Mouse (Mus musculus) retina, postnatal 1 day (tissue): ENCODE measurements around the gene Vstm4.

Experiments
- DNase-seq: peaks from one replicate; pipeline ENCODE4 v3.0.0-alpha.2; 2012

Gene Vstm4

GRCm38 (mm10) chr14:32856681-32857328 lies at the start of gene Vstm4:
Vstm4 (plus strand) TSS chr14:32856756.
- DNase-seq, result peak; percentile 70

GRCm38 (mm10) chr14:32810111-32810510 lies 46.4 kb upstream of the Vstm4 start:
- no peak for DNase-seq

- DNase-seq, result no peak
Measured at GRCm38 (mm10) chr14:32812429-32812828, 44.1 kb upstream of the Vstm4 start.

- DNase-seq, result no peak
Measured at GRCm38 (mm10) chr14:32814961-32815360, 41.6 kb upstream of the Vstm4 start.

- no peak for DNase-seq
Measured at GRCm38 (mm10) chr14:32816533-32816932, 40.0 kb upstream of the Vstm4 start.

GRCm38 (mm10) chr14:32817258-32817657 lies 39.3 kb upstream of the Vstm4 start:
- peak; percentile 36 for DNase-seq

GRCm38 (mm10) chr14:32819297-32819696 lies 37.3 kb upstream of the Vstm4 start:
- peak; percentile 32 for DNase-seq

GRCm38 (mm10) chr14:32822812-32823211 lies 33.7 kb upstream of the Vstm4 start:
- no peak for DNase-seq

GRCm38 (mm10) chr14:32823861-32824260 lies 32.7 kb upstream of the Vstm4 start:
- no peak for DNase-seq

- peak; percentile 78 for DNase-seq
Measured at GRCm38 (mm10) chr14:32824267-32825150, 32.0 kb upstream of the Vstm4 start.

GRCm38 (mm10) chr14:32825426-32826032 lies 31.0 kb upstream of the Vstm4 start:
- peak; percentile 82 for DNase-seq

GRCm38 (mm10) chr14:32827165-32827564 lies 29.4 kb upstream of the Vstm4 start:
- peak; percentile 25 for DNase-seq

GRCm38 (mm10) chr14:32827994-32828650 lies 28.4 kb upstream of the Vstm4 start:
- DNase-seq, result no peak

GRCm38 (mm10) chr14:32833847-32834246 lies 22.7 kb upstream of the Vstm4 start, which contains the start of gene Fam170b:
Fam170b (plus strand) TSS chr14:32833962.
- no peak for DNase-seq

GRCm38 (mm10) chr14:32835181-32835580 lies 21.4 kb upstream of the Vstm4 start:
- DNase-seq, result no peak

- no peak for DNase-seq
Measured at GRCm38 (mm10) chr14:32835596-32835995, 21.0 kb upstream of the Vstm4 start.

- no peak for DNase-seq
Measured at GRCm38 (mm10) chr14:32836191-32836590, 20.4 kb upstream of the Vstm4 start.

- no peak for DNase-seq
Measured at GRCm38 (mm10) chr14:32842052-32842451, 14.5 kb upstream of the Vstm4 start.

GRCm38 (mm10) chr14:32854059-32854458 lies 2.5 kb upstream of the Vstm4 start:
- no peak for DNase-seq

GRCm38 (mm10) chr14:32856246-32856645 lies 310 bp upstream of the Vstm4 start:
- DNase-seq, result no peak

- DNase-seq, result no peak
Measured at GRCm38 (mm10) chr14:32858361-32858760, 1.8 kb downstream of the Vstm4 start.

GRCm38 (mm10) chr14:32858941-32859510 lies 2.5 kb downstream of the Vstm4 start:
- no peak for DNase-seq
